Mouse (Mus musculus) liver, postnatal 0 days (tissue): Measurements from ENCODE around the gene Gabrb3.

ENCODE experiments used
- CTCF ChIP-seq: sonication (generic); IDR thresholded peaks from 2 replicates; pipeline ENCODE4 v1.5.1; 2016; ENCODE audit warnings: antibody characterized with exemption, low read depth
- EP300 ChIP-seq: IDR thresholded peaks from 2 replicates; pipeline ENCODE4 v1.6.1; 2016; ENCODE audit warnings: antibody characterized with exemption, low read depth, mild to moderate bottlenecking

DNA sequence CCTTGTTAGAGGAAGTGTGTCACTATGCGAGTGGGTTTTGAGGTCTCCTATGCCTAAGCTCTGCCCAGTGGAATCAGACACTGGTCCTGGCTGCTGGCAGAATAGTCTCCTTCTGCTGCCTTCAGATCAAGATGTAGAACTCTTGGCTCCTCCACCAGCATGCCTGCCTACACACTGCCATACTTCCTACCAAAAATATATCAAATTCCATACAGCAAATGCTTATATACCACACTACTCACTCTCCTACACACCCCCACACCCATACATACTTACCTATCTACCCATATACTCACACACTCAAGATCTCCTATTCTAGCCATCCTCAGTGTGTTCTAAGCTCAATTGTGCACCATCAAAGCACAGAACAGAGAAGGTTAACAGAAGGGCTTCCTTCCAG, 51.8 kb downstream of the Gabrb3 start:
- TF ChIP-seq CTCF = no peak
- TF ChIP-seq EP300 = no peak
